16 mouse cellular contexts compared by ENCODE assay signal in the genomic region with DNA sequence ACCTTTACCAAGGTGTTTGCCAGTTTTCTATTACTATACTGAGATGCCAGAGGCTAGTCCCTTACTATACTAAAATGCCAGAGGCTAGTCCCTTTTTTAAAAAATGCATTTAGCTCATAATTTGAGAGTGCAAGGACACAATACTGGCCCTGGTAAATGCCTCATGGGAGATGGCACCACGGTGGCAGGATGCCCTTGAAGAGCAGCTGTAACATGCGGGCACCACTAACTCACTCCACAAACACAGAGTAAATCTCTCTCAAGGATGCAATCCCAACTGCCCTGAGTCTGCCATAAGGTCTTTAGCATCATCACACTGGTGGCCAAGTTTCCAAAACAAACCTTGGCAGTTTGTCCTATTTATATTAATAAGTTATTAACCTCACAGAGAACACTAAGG.
DNase-seq lines count a peak whose midpoint lies in the region.
"Had no signal": no experiment of that assay in that cellular context is flagged by ENCODE, and none has a peak within 500 bp of the region (broad histone marks: within the 10 kb centered on the region; RNA-seq: fewer than 3 reads in every experiment).

No protein-coding gene starts in this region.

- peak; percentile 62 for DNase-seq in adrenal gland, adult 2 months
- no peak for DNase-seq in adrenal gland, adult 18-20 months (ENCODE audit: low spot score in 2 of 2)
- DNase-seq in adrenal gland, postnatal 10 days = peak; percentile 46
- no peak for DNase-seq in adrenal gland, adult 8-10 months
- DNase-seq in adrenal gland, postnatal 14 days = peak; percentile 52
- DNase-seq in adrenal gland, postnatal 25 days = no peak
- DNase-seq: B cell, adult 2 months; cerebellum, adult 11 months; cerebellum, adult 11-12 months; cerebellum, adult 18-20 months; cerebellum, adult 2 months; cerebellum, adult 8-10 months; cerebellum, adult 9-10 months; cerebellum, adult 9-11 months; cerebellum, postnatal 10 days; cerebellum, postnatal 14 days had no signal

Comparison
In these comparisons a context has a peak if more than half of its experiments do, and no peak if none do; other contexts are left out.
1. DNase-seq: peak in adrenal gland, adult 2 months (single experiment), adrenal gland, postnatal 10 days (single experiment) and adrenal gland, postnatal 14 days (single experiment); none in adrenal gland, adult 18-20 months (0 of 2), adrenal gland, adult 8-10 months (single experiment) and adrenal gland, postnatal 25 days (single experiment).